Mouse (Mus musculus): ENCODE data around the gene Dlx2.

Gene Dlx2

DNA sequence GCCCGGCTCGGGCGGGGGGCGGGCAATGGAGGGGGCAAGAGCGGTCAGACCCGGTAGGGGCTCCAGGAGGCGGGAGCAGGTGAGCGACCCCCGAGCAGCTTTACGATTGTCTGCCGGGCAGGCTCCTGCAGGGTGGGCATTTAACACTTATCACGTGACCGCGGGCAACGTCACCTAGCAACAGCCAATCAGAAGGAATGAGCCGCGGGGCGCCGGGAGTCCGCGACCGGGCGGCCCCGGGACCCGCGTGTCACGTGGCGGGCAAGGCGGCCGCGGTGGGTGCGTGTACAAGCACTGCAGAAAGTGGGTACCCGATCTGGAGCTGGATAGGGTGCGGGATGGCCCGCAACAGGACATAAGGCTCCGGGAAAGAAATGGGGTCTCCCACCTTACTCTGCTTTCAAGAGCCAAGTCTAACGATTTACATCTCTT lies at the start of gene Dlx2:
Gene Dlx2 (minus strand): TSS at position 115 of the 432 bp plus-strand sequence.
- no peak for DNase-seq

DNA sequence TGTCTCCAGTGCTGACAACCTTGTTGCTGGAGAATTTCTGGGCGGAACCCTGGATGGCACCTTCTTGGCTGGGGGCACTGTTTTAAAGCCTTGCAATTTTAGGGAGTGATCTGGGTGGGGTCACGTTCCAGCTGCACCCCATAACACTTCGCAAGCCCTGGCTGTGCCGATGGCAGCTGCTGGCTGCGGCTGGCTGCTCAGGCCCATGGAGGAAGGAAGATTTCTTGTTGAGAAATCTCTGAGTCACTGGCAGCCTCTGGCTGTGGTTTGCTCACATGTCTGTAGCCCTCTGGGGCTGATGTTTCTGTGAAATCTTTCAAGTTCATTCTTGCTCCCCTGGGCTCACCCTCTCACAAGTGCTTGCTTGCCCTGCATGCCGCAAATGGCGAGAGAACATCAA lies 47.9 kb upstream of the Dlx2 start:
- DNase-seq = no peak

DNA sequence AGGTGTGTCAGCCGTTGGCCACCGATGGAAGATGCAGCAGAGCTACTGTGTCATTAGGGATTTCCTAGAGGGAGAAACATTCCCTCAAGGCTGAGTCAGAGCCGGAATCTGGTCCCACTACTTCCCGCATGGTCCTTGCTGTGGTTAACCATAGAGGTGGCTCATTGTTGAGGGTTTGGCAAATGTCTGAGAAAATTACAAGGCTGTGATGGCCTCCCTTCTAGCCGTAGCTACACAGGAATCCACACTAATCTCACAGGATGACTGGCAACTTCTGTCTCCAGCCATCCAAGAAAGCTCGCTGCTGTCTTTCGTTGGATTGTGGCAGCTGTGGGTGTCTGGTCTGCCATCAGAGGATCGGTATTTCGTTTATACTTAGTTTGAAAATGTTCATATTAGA lies 42.6 kb upstream of the Dlx2 start:
- DNase-seq = no peak

DNA sequence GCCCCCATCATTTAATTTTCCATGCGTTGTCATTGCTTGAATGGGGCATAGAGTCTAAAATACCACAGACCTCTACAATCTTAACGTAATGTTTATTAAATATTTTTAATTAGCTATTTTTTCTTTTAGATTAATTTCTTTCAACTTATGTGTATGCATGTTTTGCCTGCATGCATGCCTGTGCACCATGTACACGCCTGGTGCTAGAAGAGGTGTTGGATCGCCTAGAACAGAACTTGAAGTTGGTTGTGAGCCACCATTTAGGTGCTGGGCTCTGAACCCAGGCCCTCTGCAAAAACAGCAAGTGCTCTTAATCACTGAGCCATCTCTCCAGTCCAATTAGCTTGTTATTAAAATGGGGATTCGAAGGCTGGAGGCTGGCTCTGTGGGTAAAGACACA lies 34.9 kb upstream of the Dlx2 start:
- no peak for DNase-seq

DNA sequence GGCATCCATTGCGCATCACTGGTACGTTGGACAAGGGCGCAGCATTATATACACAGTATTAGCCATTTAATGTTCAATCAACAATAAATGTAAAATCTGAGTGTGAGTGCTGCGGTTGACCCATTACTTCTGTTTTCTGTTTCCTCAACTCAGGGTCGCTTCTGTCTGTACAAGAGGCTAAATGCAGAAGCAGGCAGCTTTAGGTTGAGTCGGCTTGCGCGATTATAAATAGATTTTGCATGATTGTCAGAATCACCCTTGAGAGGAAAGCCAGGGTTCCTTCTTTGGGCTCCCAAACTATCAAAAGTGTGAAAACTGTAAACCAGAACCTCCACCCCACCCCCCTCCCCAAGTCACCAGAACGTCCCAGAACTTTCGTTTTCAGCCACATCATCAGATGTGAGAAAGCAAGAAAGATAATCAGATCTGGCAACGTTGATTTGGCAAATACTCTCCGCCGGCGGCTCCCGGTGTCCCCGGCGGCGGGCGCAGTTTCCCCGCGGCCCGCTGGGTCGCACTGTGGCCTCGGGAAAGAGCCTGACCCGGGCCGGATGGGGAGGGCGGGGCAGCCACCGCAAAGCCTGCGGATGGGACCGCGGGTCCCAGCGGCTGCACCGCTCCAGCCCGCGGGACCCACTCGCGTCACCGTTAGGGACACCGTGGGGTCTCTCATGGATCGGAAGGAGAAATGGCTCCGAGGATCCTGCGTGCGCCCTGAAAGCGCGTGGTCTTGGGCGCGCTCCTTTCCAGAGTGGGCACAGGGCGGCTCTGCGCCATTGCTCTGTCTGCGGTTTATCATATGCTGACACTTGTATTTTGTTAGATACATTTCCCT lies 34.3 kb upstream of the Dlx2 start:
- DNase-seq = peak; percentile 68

DNA sequence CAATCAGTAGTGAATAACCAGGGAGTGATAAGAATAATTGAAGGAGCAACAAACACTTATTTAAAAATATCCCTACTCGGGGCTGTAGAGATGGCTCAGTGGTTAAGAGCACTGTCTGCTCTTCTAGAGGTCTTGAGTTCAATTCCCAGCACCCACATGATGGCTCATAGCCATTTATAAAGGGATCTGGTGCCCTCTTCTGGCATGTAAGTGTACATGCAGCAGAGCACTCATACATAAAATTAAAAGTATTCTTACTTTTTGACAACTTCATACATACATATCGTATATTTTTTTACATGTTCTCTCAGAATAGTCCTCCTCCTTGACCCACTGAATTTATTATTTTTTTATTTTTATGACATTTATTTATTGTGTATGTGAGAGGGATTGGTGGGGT lies 30.5 kb upstream of the Dlx2 start:
- no peak for DNase-seq

DNA sequence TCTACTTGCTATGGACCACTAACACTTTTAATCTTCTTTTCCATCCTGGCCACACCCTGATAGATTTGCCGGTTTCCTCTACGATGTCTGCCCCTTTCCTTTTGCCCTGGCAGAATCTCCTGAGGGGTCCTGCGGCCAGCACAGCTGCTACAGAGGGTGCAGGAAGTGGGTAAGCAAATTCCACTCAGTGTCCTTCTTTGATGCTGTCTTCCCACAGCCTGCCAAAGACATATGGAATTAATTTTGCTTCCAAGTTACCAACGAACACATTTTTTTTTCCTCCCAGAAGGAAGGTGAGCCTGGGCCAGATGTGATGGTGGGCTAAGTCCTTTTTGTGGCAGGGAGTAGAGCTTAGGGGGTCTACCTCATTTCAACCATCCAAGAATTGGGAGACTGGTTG lies 27.2 kb upstream of the Dlx2 start:
- no peak for DNase-seq

DNA sequence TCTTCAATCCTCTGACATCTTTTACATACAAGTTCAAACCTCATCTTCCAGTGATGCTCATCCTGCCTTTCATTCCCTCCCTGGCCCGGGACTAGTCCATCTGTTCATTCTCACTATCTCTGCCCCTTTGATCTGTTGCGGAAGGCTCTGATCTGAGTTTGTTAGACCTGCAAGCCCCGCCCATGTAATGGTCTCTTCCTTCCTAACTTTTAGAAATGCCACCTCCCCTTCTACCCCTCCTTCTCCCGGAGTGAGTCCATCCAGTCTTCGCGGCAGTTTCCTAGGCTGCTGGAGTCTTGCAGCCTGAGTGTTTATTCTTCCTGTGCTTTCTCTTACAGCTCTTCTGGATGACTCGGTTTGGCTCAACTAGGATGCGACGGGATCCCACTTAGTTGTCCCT lies 19.9 kb upstream of the Dlx2 start:
- no peak for DNase-seq

DNA sequence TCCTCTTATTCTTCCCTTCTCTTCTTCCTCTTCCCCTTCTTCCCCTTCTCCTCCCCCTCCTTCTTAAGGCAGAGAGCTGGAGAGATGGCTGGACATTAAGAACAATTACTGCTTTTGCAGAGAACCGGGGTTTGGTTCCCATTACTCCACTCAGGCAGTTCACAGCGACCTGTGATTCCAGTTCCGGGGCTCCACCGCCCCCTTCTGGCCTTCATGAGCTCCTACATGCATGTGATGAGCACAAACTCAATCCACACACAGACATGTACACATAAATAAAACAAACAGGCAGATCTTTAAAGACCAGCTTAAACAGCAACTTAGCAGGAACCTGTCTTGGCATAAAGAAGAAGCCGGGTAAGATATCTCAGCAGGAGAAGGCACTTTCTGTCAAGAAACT lies 9.5 kb upstream of the Dlx2 start:
- no peak for DNase-seq

DNA sequence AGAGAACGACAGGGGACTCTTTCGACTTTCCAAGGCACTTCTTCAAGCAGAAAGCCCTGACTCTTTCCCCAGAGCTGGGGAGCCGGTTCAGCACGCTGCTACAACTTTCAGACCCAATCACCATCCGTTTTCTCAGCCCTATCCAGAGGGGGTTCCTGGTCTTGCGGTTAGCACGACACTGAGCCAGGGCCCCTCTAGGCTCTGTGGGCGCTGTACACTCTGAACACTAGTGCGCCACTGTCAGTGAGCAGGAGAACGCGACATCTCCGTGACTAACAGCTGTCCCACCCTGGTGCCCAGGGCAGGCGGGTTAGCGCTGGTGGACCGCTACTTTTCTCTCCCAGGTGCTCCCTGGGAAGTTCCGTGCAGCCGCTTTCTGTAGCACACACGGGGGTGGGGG lies 5.2 kb upstream of the Dlx2 start:
- no peak for DNase-seq

DNA sequence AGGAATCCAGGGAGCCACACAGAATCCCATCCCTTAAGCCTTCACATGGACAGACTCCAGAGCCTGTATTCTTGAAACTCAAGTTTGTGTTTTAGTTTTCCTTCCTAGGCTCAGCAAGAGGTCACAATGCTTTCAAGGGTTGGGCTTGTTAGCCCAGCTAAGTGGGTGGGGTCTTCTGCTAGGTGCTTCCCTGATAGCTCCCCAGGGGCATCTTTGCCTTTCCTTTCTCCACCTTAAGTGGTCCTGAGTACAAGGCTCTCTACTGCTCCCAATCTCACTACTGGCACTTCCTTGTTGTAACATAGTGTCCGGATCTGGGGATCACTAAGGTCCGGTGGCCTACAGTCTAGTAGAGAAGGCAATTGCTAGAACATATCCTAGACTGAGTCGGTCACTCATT lies 3.8 kb upstream of the Dlx2 start:
- no peak for DNase-seq

DNA sequence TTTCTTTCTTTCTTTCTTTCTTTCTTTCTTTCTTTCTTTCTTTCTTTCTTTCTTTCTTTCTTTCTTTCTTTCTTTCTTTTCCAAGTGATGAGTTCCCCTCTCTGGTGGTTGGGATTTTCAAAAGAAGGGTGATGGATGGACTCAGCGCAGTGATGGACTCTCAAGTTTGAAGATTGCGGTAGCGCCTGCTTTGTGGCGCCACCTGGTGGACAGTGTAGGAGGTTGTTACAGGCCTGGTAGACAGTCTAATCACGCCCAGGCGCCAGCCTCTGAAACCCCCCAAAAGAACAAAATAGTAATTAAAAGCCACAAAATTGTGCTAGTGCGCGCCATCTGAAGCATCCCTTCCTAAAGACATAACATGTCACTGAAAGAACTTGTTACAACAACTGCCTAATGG lies 1.3 kb upstream of the Dlx2 start:
- DNase-seq = peak; percentile 78

DNA sequence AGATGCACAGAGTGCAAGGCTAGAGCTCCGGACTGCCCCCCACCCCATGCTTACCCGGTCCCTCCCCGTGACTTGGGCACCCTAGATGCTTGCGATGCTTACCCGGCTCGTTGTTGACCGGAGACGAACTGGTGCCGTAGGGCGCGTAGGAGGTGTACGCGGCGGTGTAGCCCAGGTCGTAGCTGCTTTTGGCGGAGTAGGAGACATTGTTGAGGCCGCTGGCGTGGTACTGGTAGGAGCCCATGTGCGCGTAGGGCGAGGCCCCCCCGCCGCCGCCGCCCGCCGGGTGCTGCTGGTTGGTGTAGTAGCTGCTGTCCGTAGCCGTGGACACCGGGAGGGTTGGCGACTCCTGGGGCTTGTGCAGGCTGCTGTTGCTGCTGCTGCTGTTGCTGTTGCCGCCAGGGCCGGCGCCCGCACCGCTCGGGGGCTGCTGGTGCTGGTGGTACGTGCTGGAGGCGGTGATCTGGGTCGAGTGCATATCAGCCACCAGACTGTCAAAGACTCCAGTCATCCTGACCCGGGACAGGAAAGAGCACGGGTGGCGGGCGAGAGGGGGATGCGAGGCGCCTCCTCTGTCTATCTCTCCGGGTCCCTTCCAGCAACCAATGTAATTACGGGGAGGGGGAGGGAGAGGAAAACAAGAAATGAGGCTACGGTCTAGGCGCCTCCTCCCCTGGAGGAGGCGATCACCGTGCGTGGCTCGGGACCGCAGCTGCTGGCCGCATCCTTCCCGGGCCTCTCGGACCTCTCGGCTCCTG lies 493 bp downstream of the Dlx2 start:
- DNase-seq = no peak

DNA sequence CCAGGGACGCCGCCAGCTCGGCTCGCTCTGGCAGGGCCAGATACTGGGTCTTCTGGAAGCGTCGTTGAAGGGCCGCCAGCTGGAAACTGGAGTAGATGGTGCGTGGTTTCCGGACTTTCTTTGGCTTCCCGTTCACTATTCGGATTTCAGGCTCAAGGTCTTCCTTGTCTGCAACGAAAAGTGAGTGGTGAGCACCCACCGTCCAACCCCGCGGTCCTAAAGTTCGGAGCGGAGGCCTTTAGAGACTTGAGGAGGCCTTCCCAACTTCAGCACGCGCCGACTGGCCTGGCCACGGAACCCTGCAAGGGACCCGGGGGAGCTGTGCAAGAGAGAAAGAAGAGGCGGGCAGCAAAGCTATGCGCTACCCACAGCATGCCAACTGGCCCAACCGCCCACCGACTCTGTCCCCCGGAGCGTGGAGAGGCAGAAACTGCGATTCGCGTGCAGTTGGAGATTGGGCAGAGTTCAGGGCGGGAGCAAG lies 1.1 kb downstream of the Dlx2 start:
- DNase-seq = no peak

DNA sequence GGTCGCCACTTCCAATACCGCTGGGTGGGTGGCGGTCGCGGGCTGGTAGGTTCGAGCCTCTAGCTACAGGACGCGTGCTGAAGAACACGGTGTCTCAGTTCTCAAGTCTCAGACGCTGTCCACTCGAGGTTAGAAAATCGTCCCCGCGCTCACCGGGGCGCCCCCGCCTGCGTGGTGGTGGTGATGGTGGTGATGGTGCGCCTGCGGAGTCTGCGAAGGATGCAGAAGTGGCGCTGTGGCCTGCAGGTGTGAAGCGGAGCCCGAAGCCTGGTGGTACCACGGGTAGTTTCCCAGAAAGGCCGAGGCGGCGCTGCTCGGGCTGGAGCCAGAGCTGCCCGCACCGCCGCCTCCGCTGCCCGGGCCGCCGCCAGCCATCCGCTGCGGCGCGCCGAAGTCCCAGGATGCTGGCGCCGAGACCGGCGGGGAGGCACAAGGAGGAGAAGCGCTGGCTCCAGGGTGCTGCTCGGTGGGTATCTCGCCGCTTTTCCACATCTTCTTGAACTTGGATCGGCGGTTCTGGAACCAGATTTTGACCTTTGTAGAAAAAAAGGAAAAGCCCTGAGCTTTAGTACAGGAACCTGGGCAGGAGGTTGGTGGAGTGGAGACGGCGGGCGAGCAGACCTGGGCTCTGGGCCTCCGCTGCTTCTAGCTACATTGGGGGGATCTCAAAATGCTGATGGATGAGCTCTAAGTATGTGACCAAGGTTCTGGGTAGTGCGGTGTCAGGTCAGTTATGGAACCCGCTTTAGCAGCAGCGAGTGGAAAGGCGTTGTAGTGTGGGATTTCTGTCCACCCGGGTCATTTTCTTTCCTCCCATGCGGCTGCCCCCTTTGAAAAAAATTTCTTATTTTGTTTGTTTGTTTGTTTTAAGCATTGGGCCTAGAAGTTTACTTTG lies 1.9 kb downstream of the Dlx2 start:
- DNase-seq = no peak

DNA sequence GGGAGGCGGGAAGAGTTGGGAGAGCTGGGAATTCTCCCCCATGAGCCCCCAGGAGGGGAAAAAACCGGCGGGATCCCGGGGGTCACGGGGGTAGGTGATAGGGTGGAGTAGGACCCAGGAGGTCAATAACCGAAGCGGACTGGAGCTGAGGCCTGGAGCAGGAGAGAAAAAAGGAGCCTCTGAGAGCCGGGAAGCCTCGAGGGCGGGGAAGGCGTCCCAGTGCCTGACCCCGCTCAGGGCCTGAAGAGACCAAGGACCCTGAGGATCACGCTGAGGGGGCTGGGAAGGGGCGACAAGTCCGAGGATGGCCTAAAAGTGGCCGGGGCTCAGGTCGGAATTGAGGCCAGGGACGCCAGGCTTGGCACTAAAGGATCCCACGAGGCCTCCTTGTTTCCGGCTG lies 2.6 kb downstream of the Dlx2 start:
- no peak for DNase-seq

DNA sequence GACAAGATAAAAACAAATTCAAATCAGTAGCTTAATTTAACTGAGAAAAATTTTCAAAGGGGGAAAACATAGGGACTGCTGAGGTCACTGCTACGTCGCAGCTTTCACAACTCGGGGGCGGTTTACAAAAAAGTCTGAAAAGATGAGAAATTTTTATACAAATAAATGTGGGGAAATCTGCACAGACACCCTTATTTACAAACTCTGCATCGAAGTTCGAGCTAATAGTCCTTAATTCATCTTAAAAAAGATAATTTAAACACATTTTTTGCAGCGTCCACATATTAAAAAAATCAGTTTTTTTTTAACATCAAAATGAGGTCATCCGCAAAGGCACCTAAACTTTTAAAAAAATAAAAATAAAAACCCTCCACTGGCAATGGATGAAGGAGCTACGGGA lies 3.0 kb downstream of the Dlx2 start:
- DNase-seq = no peak

DNA sequence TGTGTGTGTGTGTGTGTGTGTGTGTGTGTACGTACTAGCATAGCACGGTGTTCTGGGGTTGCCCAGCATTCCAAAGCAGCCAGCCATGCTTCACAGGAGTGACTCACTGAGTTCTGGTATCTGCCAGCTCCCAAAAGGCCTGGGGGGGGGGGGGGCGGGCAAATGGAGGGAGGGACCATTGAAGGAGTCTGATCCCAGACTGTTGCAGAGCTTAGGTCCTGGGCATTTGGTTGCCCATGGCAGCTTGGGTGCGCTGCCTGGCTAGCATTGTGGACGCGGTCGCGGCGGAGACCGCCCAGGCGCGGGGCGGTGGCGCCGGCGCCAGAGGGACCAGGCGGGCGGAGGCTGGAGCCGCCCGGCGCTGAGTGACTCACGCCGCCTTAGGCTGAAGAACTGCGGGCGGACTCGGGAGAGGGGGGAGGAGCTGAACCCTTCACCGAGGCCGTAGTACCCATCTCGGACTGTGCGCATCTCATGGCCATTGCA lies 3.7 kb downstream of the Dlx2 start:
- DNase-seq = no peak

DNA sequence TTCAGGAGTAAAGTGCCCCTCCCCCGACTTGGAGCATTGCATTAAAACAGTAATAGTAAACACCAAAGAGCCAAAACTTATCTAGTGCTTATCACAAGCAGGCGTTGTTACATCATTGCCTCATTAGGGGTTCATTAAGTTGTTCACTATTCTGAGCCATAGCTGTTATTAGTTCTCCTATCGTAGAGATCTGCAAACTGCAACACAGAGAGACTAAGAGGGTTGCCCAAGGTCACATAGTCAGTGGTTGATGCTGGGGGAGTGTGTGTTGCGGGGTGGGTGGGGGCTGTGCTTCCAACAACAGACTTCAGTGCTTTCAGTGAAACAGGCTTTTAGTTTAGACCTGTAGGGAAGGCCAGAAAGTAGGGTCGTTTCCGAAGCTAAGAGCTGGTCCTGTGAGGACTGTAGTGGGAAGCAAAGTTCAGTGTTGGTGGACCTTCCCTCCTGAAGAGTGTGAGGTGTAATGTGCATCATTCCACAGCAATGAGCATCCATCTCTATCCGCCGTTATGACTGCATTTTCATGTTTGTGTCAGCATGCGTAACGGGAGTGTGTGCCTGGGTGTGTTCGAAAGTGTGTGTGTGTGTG lies 4.2 kb downstream of the Dlx2 start:
- no peak for DNase-seq

DNA sequence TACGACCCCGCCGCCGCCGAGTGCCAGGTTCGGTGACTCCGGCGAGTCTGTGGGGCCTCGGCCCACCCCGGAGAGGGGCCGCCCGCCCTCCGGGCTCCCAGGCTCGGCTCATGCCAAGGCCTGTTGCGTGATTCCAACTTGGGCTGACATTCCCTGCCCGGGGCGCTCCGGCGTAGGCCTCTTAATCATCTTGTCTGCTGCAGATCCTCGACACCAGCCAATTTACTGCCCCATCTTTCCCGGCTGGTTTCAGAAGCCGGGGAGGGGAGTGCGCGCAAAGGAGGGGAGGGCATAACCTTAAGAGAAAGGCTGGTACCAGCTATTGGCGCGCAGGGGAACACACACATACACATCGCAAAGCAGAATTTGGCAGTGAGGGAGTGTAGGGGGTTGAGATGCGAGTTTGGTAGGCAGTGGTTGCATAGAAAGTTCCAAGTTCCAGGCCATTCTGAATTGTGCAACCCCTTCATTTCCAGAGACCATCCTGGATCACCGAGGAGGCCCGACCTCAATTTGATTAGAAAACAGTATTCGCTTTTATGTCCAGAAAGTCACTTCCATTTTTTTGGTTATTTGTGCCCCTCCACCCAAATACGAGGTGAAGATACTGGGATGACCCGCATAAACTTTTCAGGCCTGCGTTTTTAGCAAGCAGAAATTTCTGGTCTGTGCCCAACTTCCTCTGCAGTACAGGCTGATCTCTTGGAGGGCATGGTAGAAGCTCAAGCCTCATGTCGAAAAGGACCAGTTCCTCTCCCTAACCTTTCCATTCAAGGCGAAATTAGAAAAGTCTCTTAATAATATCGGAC lies 4.9 kb downstream of the Dlx2 start:
- DNase-seq = no peak

DNA sequence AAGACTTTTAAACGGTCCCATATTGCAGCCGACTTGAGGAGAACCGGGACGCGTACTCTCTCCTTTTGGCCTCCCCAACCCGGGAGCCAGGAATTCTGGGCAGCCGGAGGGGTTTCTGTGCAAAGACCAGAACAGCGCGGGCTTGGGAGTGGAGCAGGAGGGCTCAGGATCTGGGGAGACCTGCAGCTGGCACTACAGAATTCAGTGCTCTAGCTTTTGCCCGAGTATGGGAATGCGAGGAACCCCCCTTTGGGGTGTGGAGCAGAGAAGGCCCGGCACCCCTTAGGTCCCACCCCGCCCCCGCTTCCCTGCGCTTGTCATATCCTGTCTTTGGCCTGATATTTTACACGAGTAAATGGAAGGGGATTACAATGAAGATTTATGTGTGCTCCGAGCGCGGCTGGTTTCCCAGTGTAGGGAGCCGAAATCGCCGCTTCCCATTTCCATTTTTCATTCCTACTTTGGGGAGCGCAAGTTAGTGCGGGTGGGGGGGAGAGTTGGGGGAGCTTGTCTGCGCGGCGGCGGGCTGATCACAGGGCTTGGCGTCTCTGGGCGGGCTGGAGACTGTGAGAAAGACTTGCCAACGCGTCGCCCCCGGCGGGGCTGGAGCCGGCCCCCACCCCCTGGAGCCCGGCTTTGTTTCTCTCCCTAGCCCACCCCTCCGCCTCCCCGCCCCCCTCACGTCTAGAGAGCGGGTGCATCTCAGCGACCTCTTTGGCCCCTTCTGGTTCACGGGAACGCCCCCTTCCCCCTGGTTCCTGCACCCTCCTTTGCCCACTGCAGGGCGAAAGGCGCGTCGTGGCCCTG lies 5.7 kb downstream of the Dlx2 start:
- no peak for DNase-seq
